ENCODE assay signal across 17 mouse cellular contexts in genomic region chr4:127789206-127789605, GRCm38 (mm10).
A peak's percentile ranks its signal among the peaks of the same experiment; 100 is the strongest.
DNase-seq lines count a peak whose midpoint lies in the region; TF ChIP-seq lines count a peak whose summit lies in the region.
"Had no signal": no experiment of that assay in that cellular context is flagged by ENCODE, and none has a peak within 500 bp of the region (broad histone marks: within the 10 kb centered on the region; RNA-seq: fewer than 3 reads in every experiment).

No protein-coding gene starts in this region.

- TF ChIP-seq CTCF in heart, adult 2 months (IDR thresholded peaks at IDR 0.05), result no peak

- whole genome bisulfite sequencing in heart, adult 2 months, result 79% methylated on average over 12 of the region's 12 CpGs

- no peak overlapping the region for H3K27ac ChIP-seq in heart, adult 2 months
- H3K27ac ChIP-seq: forebrain, embryonic 12.5 days; liver, embryonic 12.5 days; midbrain, embryonic 12.5 days; neural tube, embryonic 13.5 days had no signal

- H3K27me3 ChIP-seq in heart, adult 2 months (ENCODE audit: control insufficient read depth, insufficient read depth, low read length), result no peaks in the 10 kb centered on the region
- H3K27me3 ChIP-seq: forebrain, embryonic 12.5 days; liver, embryonic 12.5 days; midbrain, embryonic 12.5 days; neural tube, embryonic 13.5 days; Patski had no signal

- TF ChIP-seq EP300 in heart, adult 2 months (IDR thresholded peaks at IDR 0.05; ENCODE audit: insufficient read depth, low read depth, low read length), result no peak

- no peak for TF ChIP-seq POLR2A in heart, adult 2 months (IDR thresholded peaks at IDR 0.05; ENCODE audit: insufficient read depth, low read depth, low read length)

- no peaks in the 10 kb centered on the region for H3K4me1 ChIP-seq in heart, adult 2 months (ENCODE audit: control insufficient read depth, insufficient read depth, low read length)
- H3K4me1 ChIP-seq: forebrain, embryonic 12.5 days; liver, embryonic 12.5 days; midbrain, embryonic 12.5 days had no signal

- H3K9ac ChIP-seq in heart, adult 2 months (ENCODE audit: low read depth, low read length), result no peak overlapping the region
- H3K9ac ChIP-seq: forebrain, embryonic 12.5 days; liver, embryonic 12.5 days; lung, embryonic 14.5 days; midbrain, embryonic 12.5 days; neural tube, embryonic 13.5 days had no signal

- peak; percentile 42 to 45 for DNase-seq in frontal cortex, postnatal 36 days (ENCODE audit: low spot score in 2 of 2)
- DNase-seq in frontal cortex, postnatal 14 days (ENCODE audit: low spot score in 2 of 2), result no peak
- DNase-seq in layer of hippocampus, adult 9-11 months, result peak; percentile 12
- DNase-seq in layer of hippocampus, postnatal 10 days (ENCODE audit: low spot score in 2 of 2), result no peak
- DNase-seq in left cerebral cortex, postnatal 14 days (ENCODE audit: low spot score in 2 of 2), result peak; percentile 20 to 29
- peak; percentile 39 for DNase-seq in right cerebral cortex, postnatal 25 days
- DNase-seq in heart, adult 2 months, result no peak
- DNase-seq: adrenal gland, postnatal 25 days; cerebellum, adult 9-10 months; lung, embryonic 14.5 days; lung, postnatal 4 days; thymus, adult 18-20 months had no signal

- intact Hi-C loops in left cerebral cortex, postnatal 14 days (cut with DNase I), result no loop called here
- intact Hi-C loops in heart, adult 2 months (cut with DNase I), result no loop called here

- no peak overlapping the region for H3K4me3 ChIP-seq in heart, adult 2 months
- H3K4me3 ChIP-seq: forebrain, embryonic 12.5 days; liver, embryonic 12.5 days; midbrain, embryonic 12.5 days; neural tube, embryonic 13.5 days had no signal

- no peaks in the 10 kb centered on the region for H3K79me2 ChIP-seq in heart, adult 2 months (replicated peaks; ENCODE audit: control insufficient read depth, insufficient read depth, low read length)

- H3K36me3 ChIP-seq in heart, adult 2 months (ENCODE audit: control insufficient read depth, insufficient read depth, low read length), result no peaks in the 10 kb centered on the region
- H3K36me3 ChIP-seq: forebrain, embryonic 12.5 days; liver, embryonic 12.5 days; midbrain, embryonic 12.5 days; neural tube, embryonic 13.5 days had no signal

Comparison
In these comparisons a context has a peak if more than half of its experiments do, and no peak if none do; other contexts are left out.
1. DNase-seq: peak in frontal cortex, postnatal 36 days (2 of 2), layer of hippocampus, adult 9-11 months (single experiment), left cerebral cortex, postnatal 14 days (2 of 2) and right cerebral cortex, postnatal 25 days (single experiment); none in frontal cortex, postnatal 14 days (0 of 2), layer of hippocampus, postnatal 10 days (0 of 2) and heart, adult 2 months (0 of 2).